Mouse (Mus musculus): ENCODE measurements around the gene Asic2.

Gene Asic2

GRCm38 (mm10) chr11:81079237-81079636 lies 889.0 kb downstream of the Asic2 start:
- no peak for DNase-seq

- no peak for DNase-seq
Measured at GRCm38 (mm10) chr11:81071836-81072235, 896.4 kb downstream of the Asic2 start.

GRCm38 (mm10) chr11:81065386-81065785 lies 902.9 kb downstream of the Asic2 start:
- DNase-seq: no peak

- peak; percentile 28 to 44 for DNase-seq
Measured at GRCm38 (mm10) chr11:81064006-81064405, 904.3 kb downstream of the Asic2 start.

GRCm38 (mm10) chr11:81060077-81060476 lies 908.2 kb downstream of the Asic2 start:
- DNase-seq: no peak

- DNase-seq: no peak
Measured at GRCm38 (mm10) chr11:81059546-81059945, 908.7 kb downstream of the Asic2 start.

GRCm38 (mm10) chr11:81057506-81057905 lies 910.8 kb downstream of the Asic2 start:
- DNase-seq: no peak

- DNase-seq: no peak
Measured at GRCm38 (mm10) chr11:81056776-81057175, 911.5 kb downstream of the Asic2 start.

- no peak for DNase-seq
Measured at GRCm38 (mm10) chr11:81055446-81056145, 912.7 kb downstream of the Asic2 start.

GRCm38 (mm10) chr11:81053826-81054225 lies 914.4 kb downstream of the Asic2 start:
- DNase-seq: no peak

- no peak for DNase-seq
Measured at GRCm38 (mm10) chr11:81041671-81042070, 926.6 kb downstream of the Asic2 start.

GRCm38 (mm10) chr11:81039976-81040375 lies 928.3 kb downstream of the Asic2 start:
- DNase-seq: no peak

GRCm38 (mm10) chr11:81032151-81032550 lies 936.1 kb downstream of the Asic2 start:
- no peak for DNase-seq

GRCm38 (mm10) chr11:81014776-81015175 lies 953.5 kb downstream of the Asic2 start:
- no peak for DNase-seq

- no peak for DNase-seq
Measured at GRCm38 (mm10) chr11:81013501-81013900, 954.8 kb downstream of the Asic2 start.

GRCm38 (mm10) chr11:81010766-81011165 lies 957.5 kb downstream of the Asic2 start:
- no peak for DNase-seq

GRCm38 (mm10) chr11:81009366-81009765 lies 958.9 kb downstream of the Asic2 start:
- DNase-seq: no peak

- peak in 1 of 2 experiments; percentile 2 for DNase-seq
Measured at GRCm38 (mm10) chr11:81005831-81006230, 962.4 kb downstream of the Asic2 start.

GRCm38 (mm10) chr11:81002769-81003430 lies 965.4 kb downstream of the Asic2 start:
- DNase-seq: no peak

- DNase-seq: no peak
Measured at GRCm38 (mm10) chr11:80995621-80996020, 972.6 kb downstream of the Asic2 start.

GRCm38 (mm10) chr11:80983530-80983929 lies 984.7 kb downstream of the Asic2 start:
- no peak for DNase-seq

GRCm38 (mm10) chr11:80976239-80976855 lies 991.9 kb downstream of the Asic2 start:
- DNase-seq: no peak

- no peak for DNase-seq
Measured at GRCm38 (mm10) chr11:80974616-80975015, 993.6 kb downstream of the Asic2 start.

- DNase-seq: peak; percentile 30 to 40
Measured at GRCm38 (mm10) chr11:80973976-80974375, 994.3 kb downstream of the Asic2 start.
